Mouse (Mus musculus) olfactory bulb, adult 2 months (tissue): ENCODE data around the gene Mt3. TPM values are rescaled to one million over a fixed set of nuclear protein-coding genes. Genes with fewer than 3 reads are reported as not detected.

Experiments
- H3K27ac ChIP-seq: fragments of 200-500 bp; 2 replicates; pipeline ENCODE4 v1.5.1; 2012; ENCODE audit warnings: low read depth, low read length; ENCODE audit not compliant: insufficient read depth
- H3K4me1 ChIP-seq: fragments of 200-500 bp; 2 replicates; pipeline ENCODE4 v1.6.1; 2012; ENCODE audit warnings: low read length; ENCODE audit not compliant: control insufficient read depth, insufficient read depth
- H3K4me3 ChIP-seq: fragments of 200-500 bp; 2 replicates; pipeline ENCODE4 v1.5.1; 2012; ENCODE audit warnings: mild to moderate bottlenecking, low read depth, low read length, moderate library complexity; ENCODE audit not compliant: insufficient read depth
- CTCF ChIP-seq: fragments of 200-500 bp; IDR thresholded peaks from 2 replicates; pipeline ENCODE4 v1.5.1; 2012; ENCODE audit warnings: low read depth, mild to moderate bottlenecking, low read length, moderate library complexity; ENCODE audit not compliant: insufficient read depth
- POLR2A ChIP-seq: fragments of 200-500 bp; IDR thresholded peaks from 2 replicates; pipeline ENCODE4 v1.6.1; 2012; ENCODE audit warnings: mild to moderate bottlenecking, low read depth, low read length, moderate library complexity; ENCODE audit not compliant: insufficient read depth
- WGBS: fragments of 180-500 bp; shearing (Covaris S2); methylation state at CpG from one replicate; pipeline ENCODE4 v1.1.7; 2018; 5-methylcytosine and 5-hydroxymethylcytosine counted together
- polyA plus RNA-seq: library from polyadenylated mRNA; stranded (reverse); fragments of >200 nt; gene quantifications from 2 replicates; pipeline ENCODE4 v1.2.4, GENCODE M21; 2012; ENCODE audit warnings: low replicate concordance; ENCODE audit not compliant: missing spikeins, insufficient read depth, insufficient read length

Gene Mt3
- polyA plus RNA-seq, 1 experiment = not detected

DNA sequence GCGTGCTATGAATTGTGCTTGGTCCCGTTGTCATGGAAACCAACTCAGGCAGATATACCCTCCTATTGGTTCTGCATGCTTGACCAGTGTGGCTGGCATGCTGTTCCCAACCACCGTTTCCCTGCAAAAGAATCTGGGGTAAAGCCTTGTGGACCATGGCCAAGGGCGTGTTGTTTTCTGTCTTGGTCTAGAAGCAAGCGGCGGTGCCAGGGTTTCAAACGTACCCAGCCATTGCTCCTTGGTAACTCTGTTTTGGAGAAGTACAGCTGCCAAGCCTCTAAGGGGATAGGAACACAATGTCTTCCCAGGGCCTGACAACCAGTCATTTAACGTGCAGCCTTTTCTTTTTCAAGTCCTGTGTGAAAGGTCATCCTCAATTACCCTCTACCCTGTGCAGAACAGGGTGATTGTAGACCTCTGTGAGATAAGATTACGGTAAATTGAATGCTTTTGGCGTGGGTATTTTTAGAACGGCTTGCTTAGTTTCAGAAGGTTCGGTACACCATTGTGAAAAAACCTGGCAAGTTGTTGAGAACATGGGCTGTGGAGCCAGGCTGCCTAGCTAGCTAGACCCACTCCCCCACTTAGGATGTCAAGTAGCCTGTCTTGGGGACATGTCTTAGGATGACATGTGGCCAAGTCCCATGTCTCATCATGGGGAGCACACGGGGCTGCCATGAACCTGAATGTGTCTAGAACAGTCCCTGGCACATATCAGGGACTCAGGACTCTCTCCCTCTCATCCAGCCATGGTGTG is 37.0 kb downstream of the Mt3 start:
- Histone ChIP-seq H3K27ac (0 out of 2 replicates have a peak overlapping the region, but pooled peaks have one; percentile 15), H3K4me3 (no peak overlapping the region), H3K4me1 (peaks cover 20% of the 10 kb centered on the region)
- WGBS = 35% methylated on average over 13 of the region's 13 CpGs
- no peak for TF ChIP-seq CTCF
- TF ChIP-seq POLR2A = no peak

- no peak overlapping the region for H3K27ac ChIP-seq
- peaks cover 17% of the 10 kb centered on the region for H3K4me1 ChIP-seq
- no peak overlapping the region for H3K4me3 ChIP-seq
- TF ChIP-seq CTCF (no peak), POLR2A (no peak)
- 55% methylated on average over 21 of the region's 21 CpGs for WGBS
Measured at GRCm38 (mm10) chr8:94191101-94191691, 38.8 kb downstream of the Mt3 start.

DNA sequence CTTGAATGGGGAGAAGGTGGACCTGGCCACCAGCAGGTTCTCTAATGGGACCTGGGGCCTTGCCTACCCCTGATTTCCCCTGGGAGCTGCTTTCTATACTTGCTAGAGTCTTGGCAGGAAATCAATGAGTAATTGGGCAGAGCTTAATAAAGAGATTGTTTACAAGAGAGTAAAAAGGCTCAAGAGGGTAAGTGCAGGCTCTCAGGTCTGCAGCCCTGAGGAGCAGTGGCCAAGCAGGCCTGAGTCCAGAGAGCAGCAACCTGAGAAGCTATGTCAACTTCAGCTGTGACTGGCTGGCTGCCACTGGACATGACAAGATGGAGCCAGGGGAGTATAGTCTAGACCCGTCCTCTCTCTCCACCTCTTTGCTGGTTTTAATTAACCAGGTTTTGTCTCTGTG is 40.5 kb downstream of the Mt3 start:
- no peak for TF ChIP-seq POLR2A
- no peak for TF ChIP-seq CTCF

DNA sequence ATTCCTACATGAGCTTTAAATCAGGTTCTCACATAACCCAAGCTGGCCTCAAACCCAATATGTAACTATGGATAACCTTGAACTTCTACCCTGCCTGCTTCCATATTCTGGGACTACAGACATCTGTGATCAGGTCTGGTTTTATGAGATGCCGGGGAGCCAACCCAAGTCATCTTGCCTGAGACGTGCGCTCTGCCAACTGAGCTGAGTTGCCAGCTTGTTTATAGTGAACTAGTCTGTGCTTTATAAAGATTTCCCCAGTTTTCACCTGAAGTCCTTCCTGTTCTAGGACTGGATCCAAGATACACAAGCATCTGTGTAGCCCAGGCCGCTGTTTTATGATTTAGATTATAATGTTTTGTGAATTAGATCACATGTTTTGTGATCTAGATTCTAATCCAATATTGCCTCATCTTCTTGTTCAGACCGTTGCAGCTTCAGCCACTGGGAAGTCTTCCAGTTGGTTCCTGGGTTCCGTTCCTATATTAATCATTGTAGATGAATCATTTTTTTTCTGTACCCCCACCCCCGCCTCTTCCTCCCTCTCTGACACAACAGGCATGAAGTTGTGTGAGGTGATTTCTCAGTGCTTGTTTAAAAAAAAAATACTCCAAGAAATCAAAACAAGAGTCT is 42.3 kb downstream of the Mt3 start:
- peaks cover 3% of the 10 kb centered on the region for H3K4me1 ChIP-seq
- no peak overlapping the region for H3K4me3 ChIP-seq
- no peak overlapping the region for H3K27ac ChIP-seq
- TF ChIP-seq POLR2A (no peak), CTCF (no peak)
- 75% methylated on average over 7 of the region's 7 CpGs for WGBS

More for the DNA sequence above, 40.5 kb downstream of the Mt3 start:
- Histone ChIP-seq H3K27ac (no peak overlapping the region), H3K4me1 (peaks cover 5% of the 10 kb centered on the region; the same call in 1 of the 2 replicates), H3K4me3 (no peak overlapping the region)
- WGBS = 80% methylated on average over 1 of the region's 1 CpGs

DNA sequence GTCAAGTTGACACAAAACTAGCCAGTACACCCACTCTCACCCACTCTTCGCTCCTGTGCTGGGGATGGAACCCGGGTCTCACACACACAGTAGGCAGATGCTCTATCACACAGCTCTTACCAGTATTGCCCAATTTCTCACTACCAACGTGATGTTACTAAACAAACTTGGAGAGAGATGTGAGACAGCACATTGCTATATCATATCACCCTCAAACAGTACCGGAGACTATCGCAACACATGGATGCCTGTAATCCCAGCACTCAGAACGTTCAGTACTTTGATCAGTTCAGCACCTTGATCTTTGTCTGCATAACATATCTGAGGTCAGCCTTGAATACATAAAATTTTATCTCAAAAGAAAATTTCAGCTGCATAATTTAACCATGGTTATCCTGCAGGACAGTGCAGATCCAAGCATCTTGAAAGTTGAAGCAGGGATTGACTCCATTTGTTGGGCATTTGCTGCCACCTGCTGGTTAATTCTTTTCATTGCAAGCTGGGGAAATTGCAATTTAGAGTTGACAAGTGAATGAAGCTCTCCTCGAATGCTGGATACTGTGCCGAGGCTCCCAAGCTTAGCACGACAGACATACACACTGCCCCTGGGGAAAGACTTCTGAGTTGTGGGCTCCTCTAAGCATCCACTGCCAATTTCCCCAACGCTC is 46.9 kb downstream of the Mt3 start:
- no peak overlapping the region for H3K27ac ChIP-seq
- 42% methylated on average over 10 of the region's 10 CpGs for WGBS
- TF ChIP-seq POLR2A (no peak), CTCF (peak; percentile 22; the same call in 1 of the 2 replicates)
- no peak overlapping the region for H3K4me3 ChIP-seq
- H3K4me1 ChIP-seq = peaks cover 2% of the 10 kb centered on the region; the same call in 1 of the 2 replicates

Other genes starting within 250 kb of the Mt3 start
- not detected in 2 replicates for gene Amfr, start 139.8 kb upstream of the Mt3 start, polyA plus RNA-seq
- not detected in 2 replicates for gene Nudt21, start 115.6 kb upstream of the Mt3 start, polyA plus RNA-seq
- not detected in 2 replicates for gene Ogfod1, start 115.4 kb upstream of the Mt3 start, polyA plus RNA-seq
- not detected in 2 replicates for gene Bbs2, start 53.7 kb upstream of the Mt3 start, polyA plus RNA-seq
- gene Mt4, start 15.4 kb upstream of the Mt3 start, polyA plus RNA-seq = not detected in 2 replicates
- gene Mt2, start 20.1 kb downstream of the Mt3 start, polyA plus RNA-seq = not detected in 2 replicates
- 885 TPM in 1 of 2 replicates, not detected in the other for gene Mt1, start 26.5 kb downstream of the Mt3 start, polyA plus RNA-seq
- gene Nup93, start 62.0 kb downstream of the Mt3 start, polyA plus RNA-seq = not detected in 2 replicates
- not detected in 2 replicates for gene Slc12a3, start 176.6 kb downstream of the Mt3 start, polyA plus RNA-seq
- gene Herpud1, start 233.8 kb downstream of the Mt3 start, polyA plus RNA-seq = not detected in 2 replicates